Mouse (Mus musculus): ENCODE measurements around the gene Wwc1.

- TF ChIP-seq POLR2A (IDR thresholded peaks at IDR 0.05; ENCODE audit: insufficient read depth, low read depth, low read length): no peak
- no peak for TF ChIP-seq CTCF (IDR thresholded peaks at IDR 0.05; ENCODE audit: insufficient read depth, low read depth, low read length)
Observed at GRCm38 (mm10) chr11:35980411-35980917, at the start of gene Wwc1.

Measured in olfactory bulb, adult 2 months (tissue).